Comparison of ENCODE assay signal across 8 mouse cellular contexts in the genomic region with DNA sequence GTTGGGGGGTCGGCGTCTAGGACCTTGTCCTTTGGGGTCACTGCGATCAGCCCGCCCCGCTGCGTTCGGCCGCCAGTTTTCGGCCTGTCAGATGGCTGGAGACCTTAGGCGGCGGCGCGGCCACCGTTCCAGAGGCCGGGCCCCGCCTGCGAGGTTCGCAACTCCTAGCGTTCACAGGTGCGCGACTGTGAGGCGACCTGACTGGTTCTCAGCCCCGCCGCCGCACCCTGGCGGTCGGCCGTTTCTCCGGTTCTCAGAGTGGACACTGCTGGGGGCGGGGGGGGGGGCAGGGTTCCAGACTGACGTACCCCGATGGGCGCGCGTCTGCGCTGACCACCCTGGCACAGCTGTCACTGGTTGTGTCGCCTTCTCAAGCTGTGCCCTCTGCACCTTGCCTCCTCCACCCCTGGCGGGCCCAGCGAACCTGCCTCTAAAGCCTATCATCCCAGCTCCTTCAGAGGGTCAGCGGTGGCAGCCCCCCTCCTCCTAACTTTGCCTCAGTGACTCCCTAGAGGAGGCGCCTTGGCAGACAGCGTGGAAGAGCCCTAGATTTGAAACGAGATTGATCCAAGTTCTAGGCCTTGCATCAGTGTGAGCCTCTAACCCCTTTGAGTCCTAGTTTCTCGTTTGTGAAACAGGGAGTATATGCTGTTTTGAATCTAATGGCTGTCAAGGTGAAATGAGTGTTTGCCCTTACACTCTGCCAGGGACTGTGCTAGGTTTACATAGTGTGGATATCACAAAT. TPM values are rescaled to one million over a fixed set of nuclear protein-coding genes. Genes with fewer than 3 reads are reported as not detected.
DNase-seq lines count a peak whose midpoint lies in the region; ATAC-seq and TF ChIP-seq lines count a peak whose summit lies in the region.

No protein-coding gene starts in this region.

- no peaks in the 10 kb centered on the region for H3K9me3 ChIP-seq in forebrain, embryonic 12.5 days
- no peaks in the 10 kb centered on the region for H3K9me3 ChIP-seq in liver, embryonic 12.5 days (replicated peaks)

- peaks cover 12% of the 10 kb centered on the region; the same call in 1 of the 2 replicates for H3K4me1 ChIP-seq in kidney, adult 2 months (ENCODE audit: control insufficient read depth, insufficient read depth, low read length)
- peaks cover 26% of the 10 kb centered on the region for H3K4me1 ChIP-seq in forebrain, embryonic 12.5 days
- peaks cover 42% of the 10 kb centered on the region for H3K4me1 ChIP-seq in liver, embryonic 12.5 days

- H3K9ac ChIP-seq in forebrain, embryonic 12.5 days, result peak overlapping the region; percentile 90
- peak overlapping the region; percentile 94 for H3K9ac ChIP-seq in liver, embryonic 12.5 days

- POLR2A ChIA-PET in Patski (lab: Charles Lee), result interaction anchor here (0.9 to 1.8 kb wide), 3 partner anchors 13 to 192 kb away, joined by 3 to 15 read pairs (median 4); a partner anchor contains a TSS

- peak overlapping the region; percentile 100 for H3K4me2 ChIP-seq in forebrain, embryonic 12.5 days
- H3K4me2 ChIP-seq in liver, embryonic 12.5 days, result peak overlapping the region; percentile 99

- no peaks in the 10 kb centered on the region for H3K27me3 ChIP-seq in kidney, adult 2 months (replicated peaks; ENCODE audit: control insufficient read depth, insufficient read depth, low read length)
- H3K27me3 ChIP-seq in Patski, result no peaks in the 10 kb centered on the region
- no peaks in the 10 kb centered on the region for H3K27me3 ChIP-seq in forebrain, embryonic 12.5 days
- no peaks in the 10 kb centered on the region for H3K27me3 ChIP-seq in liver, embryonic 12.5 days (replicated peaks)

- DNase-seq in kidney, adult 2 months, result no peak
- no peak for DNase-seq in kidney, postnatal 25 days
- no peak for DNase-seq in Patski (ENCODE audit: low read depth, low spot score)
- DNase-seq in frontal cortex, adult 2 months (ENCODE audit: extremely low spot score in 1 of 2, low spot score in 1 of 2), result no peak
- no peak for DNase-seq in right cerebral cortex, postnatal 25 days
- no peak for DNase-seq in left cerebral cortex, postnatal 10 days (ENCODE audit: extremely low spot score in 1 of 2, low spot score in 2 of 2)

- intact Hi-C loops in left cerebral cortex, postnatal 10 days (cut with DNase I), result loop anchor here (5.0 kb wide), 1 partner anchor 125 kb away; a partner anchor contains a TSS

- no peak for TF ChIP-seq POLR2A in kidney, adult 2 months (IDR thresholded peaks at IDR 0.05; ENCODE audit: low read depth, low read length)

- WGBS in kidney, adult 2 months, result under 1% methylated on average over 44 of the region's 44 CpGs
- 2% methylated on average over 44 of the region's 44 CpGs for WGBS in forebrain, embryonic 12.5 days
- WGBS in liver, embryonic 12.5 days (ENCODE audit: insufficient replicate concordance), result 1% methylated on average over 44 of the region's 44 CpGs

- H3K27ac ChIP-seq in kidney, adult 2 months (ENCODE audit: insufficient read depth, low read depth, low read length), result peak overlapping the region; percentile 94
- H3K27ac ChIP-seq in forebrain, embryonic 12.5 days, result peak overlapping the region; percentile 99
- peak overlapping the region; percentile 99 for H3K27ac ChIP-seq in liver, embryonic 12.5 days

- CTCF ChIA-PET in Patski (lab: Charles Lee), result interaction anchor here (1.7 to 3.4 kb wide), 2 partner anchors 19 to 82 kb away, joined by 5 to 13 read pairs; a partner anchor contains a TSS

- TF ChIP-seq CTCF in kidney, adult 2 months (conservative IDR thresholded peaks at IDR 0.05; ENCODE audit: insufficient read depth, insufficient read length, low read depth, low read length), result no peak
- no peak for TF ChIP-seq CTCF in Patski (IDR thresholded peaks at IDR 0.05)

- peak overlapping the region; percentile 80 for H3K4me3 ChIP-seq in kidney, adult 2 months (ENCODE audit: insufficient read depth, low read depth, low read length)
- peak overlapping the region; percentile 95 for H3K4me3 ChIP-seq in forebrain, embryonic 12.5 days (replicated peaks)
- peak overlapping the region; percentile 97 for H3K4me3 ChIP-seq in liver, embryonic 12.5 days

- in situ Hi-C loops in Patski (cut with MboI; ENCODE audit: low pct_unique_long_range_greater_than_20kb), result no loop called here

- peak; percentile 3 for ATAC-seq in Patski
- ATAC-seq in forebrain, embryonic 12.5 days (ENCODE audit: low FRiP score), result peak; percentile 18
- peak; percentile 11 for ATAC-seq in liver, embryonic 12.5 days

- no peaks in the 10 kb centered on the region; the same call in none of the 2 replicates for H3K36me3 ChIP-seq in kidney, adult 2 months (ENCODE audit: control insufficient read depth, insufficient read depth, low read length)
- peaks cover 43% of the 10 kb centered on the region for H3K36me3 ChIP-seq in forebrain, embryonic 12.5 days (replicated peaks)
- H3K36me3 ChIP-seq in liver, embryonic 12.5 days, result peaks cover 49% of the 10 kb centered on the region

RNA-seq across cellular contexts. Expression of a gene that starts 0.9 kb away (rescaled TPM):
- 31.5 and 32.8 TPM in 2 replicates for polyA plus RNA-seq in kidney, adult 2 months (2012; rRNA removed)
- polyA plus RNA-seq in Patski (2021), result 55.2 TPM
- polyA plus RNA-seq in forebrain, embryonic 12.5 days (2016; fragmentation: Nextera tagmentation; extraction: Ambion mirVana), result 26.4 and 31.3 TPM in 2 replicates
- 17.4 and 19.4 TPM in 2 replicates for polyA plus RNA-seq in liver, embryonic 12.5 days (2016; fragmentation: Nextera tagmentation; extraction: Ambion mirVana)
- polyA plus RNA-seq in frontal cortex, adult 2 months (2012; rRNA removed), result 29.2 and 34.1 TPM in 2 replicates
- 10 to 100 TPM; 39.3 to 40.2 TPM for total RNA-seq in left cerebral cortex, postnatal 10 days (2021)

RNA-seq across cellular contexts. Expression of a gene that starts 10.3 kb away (rescaled TPM):
- 32.0 and 37.3 TPM in 2 replicates for polyA plus RNA-seq in kidney, adult 2 months (2012; rRNA removed)
- 68.9 TPM for polyA plus RNA-seq in Patski (2021)
- 74.7 and 76.7 TPM in 2 replicates for polyA plus RNA-seq in forebrain, embryonic 12.5 days (2016; fragmentation: Nextera tagmentation; extraction: Ambion mirVana)
- polyA plus RNA-seq in liver, embryonic 12.5 days (2016; fragmentation: Nextera tagmentation; extraction: Ambion mirVana), result 58.0 and 62.7 TPM in 2 replicates
- 44.3 and 44.4 TPM in 2 replicates for polyA plus RNA-seq in frontal cortex, adult 2 months (2012; rRNA removed)
- 10 to 100 TPM; 43.3 to 45.3 TPM for total RNA-seq in left cerebral cortex, postnatal 10 days (2021)

RNA-seq across cellular contexts. Expression of a gene that starts 10.3 kb away (rescaled TPM):
- 882 and 1,017 TPM in 2 replicates for polyA plus RNA-seq in kidney, adult 2 months (2012; rRNA removed)
- polyA plus RNA-seq in Patski (2021), result 1,123 TPM
- 652 and 668 TPM in 2 replicates for polyA plus RNA-seq in forebrain, embryonic 12.5 days (2016; fragmentation: Nextera tagmentation; extraction: Ambion mirVana)
- 699 and 700 TPM in 2 replicates for polyA plus RNA-seq in liver, embryonic 12.5 days (2016; fragmentation: Nextera tagmentation; extraction: Ambion mirVana)
- polyA plus RNA-seq in frontal cortex, adult 2 months (2012; rRNA removed), result 873 and 951 TPM in 2 replicates
- 100 to 1,000 TPM; 698 to 713 TPM for total RNA-seq in left cerebral cortex, postnatal 10 days (2021)

RNA-seq across cellular contexts. Expression of a gene that starts 13.7 kb away (rescaled TPM):
- polyA plus RNA-seq in kidney, adult 2 months (2012; rRNA removed), result 42.3 and 57.7 TPM in 2 replicates
- 38.3 TPM for polyA plus RNA-seq in Patski (2021)
- 30.8 and 35.4 TPM in 2 replicates for polyA plus RNA-seq in forebrain, embryonic 12.5 days (2016; fragmentation: Nextera tagmentation; extraction: Ambion mirVana)
- 31.1 and 31.8 TPM in 2 replicates for polyA plus RNA-seq in liver, embryonic 12.5 days (2016; fragmentation: Nextera tagmentation; extraction: Ambion mirVana)
- 48.4 and 51.7 TPM in 2 replicates for polyA plus RNA-seq in frontal cortex, adult 2 months (2012; rRNA removed)
- 10 to 100 TPM; 37.0 to 41.3 TPM for total RNA-seq in left cerebral cortex, postnatal 10 days (2021)

RNA-seq across cellular contexts. Expression of a gene that starts 20.8 kb away (rescaled TPM):
- polyA plus RNA-seq in kidney, adult 2 months (2012; rRNA removed), result 31.2 and 38.4 TPM in 2 replicates
- polyA plus RNA-seq in Patski (2021), result 21.5 TPM
- 31.7 and 32.8 TPM in 2 replicates for polyA plus RNA-seq in forebrain, embryonic 12.5 days (2016; fragmentation: Nextera tagmentation; extraction: Ambion mirVana)
- polyA plus RNA-seq in liver, embryonic 12.5 days (2016; fragmentation: Nextera tagmentation; extraction: Ambion mirVana), result 30.0 and 31.4 TPM in 2 replicates
- polyA plus RNA-seq in frontal cortex, adult 2 months (2012; rRNA removed), result 50.2 and 52.4 TPM in 2 replicates
- 10 to 100 TPM; 61.5 to 63.8 TPM for total RNA-seq in left cerebral cortex, postnatal 10 days (2021)
